Mouse (Mus musculus): ENCODE measurements at regions not wholly inside any gene's neighbourhood (a gene's known extent, or its start where the extent isn't known, plus 50 kb on each side); places are given as distances from the start of the nearest gene placed in this dataset.
"Not testable (repeated sequence)": the region's sequence is repeated elsewhere in the genome, so short reads cannot be mapped to it uniquely, and the experiment has no call there.

GRCm38 (mm10) chr17:4867754-4868445 is 126.2 kb upstream of the Arid1b start:
- no peak for DNase-seq (ENCODE audit: extremely low read depth, low read depth)

GRCm38 (mm10) chr17:4868446-4868825 is 125.7 kb upstream of the Arid1b start:
- no peak for DNase-seq (ENCODE audit: extremely low read depth, low read depth)

- no peak for DNase-seq (ENCODE audit: extremely low read depth, low read depth)
These were observed 125.3 kb upstream of the Arid1b start for GRCm38 (mm10) chr17:4868861-4869260.

- DNase-seq (ENCODE audit: extremely low read depth, low read depth) = no peak
These were observed 122.9 kb upstream of the Arid1b start for GRCm38 (mm10) chr17:4871267-4871666.

GRCm38 (mm10) chr17:4874459-4874858 is 119.7 kb upstream of the Arid1b start:
- DNase-seq (ENCODE audit: extremely low read depth, low read depth) = no peak

- no peak for DNase-seq (ENCODE audit: extremely low read depth, low read depth)
These were observed 118.8 kb upstream of the Arid1b start for GRCm38 (mm10) chr17:4875086-4876046.

- no peak for DNase-seq (ENCODE audit: extremely low read depth, low read depth)
These were observed 117.7 kb upstream of the Arid1b start for GRCm38 (mm10) chr17:4876431-4876830.

- DNase-seq (ENCODE audit: extremely low read depth, low read depth) = no peak
These were observed 112.7 kb upstream of the Arid1b start for GRCm38 (mm10) chr17:4881473-4881872.

GRCm38 (mm10) chr17:4884083-4884482 is 110.0 kb upstream of the Arid1b start:
- no peak for DNase-seq (ENCODE audit: extremely low read depth, low read depth)

- DNase-seq (ENCODE audit: extremely low read depth, low read depth) = no peak
These were observed 109.4 kb upstream of the Arid1b start for GRCm38 (mm10) chr17:4884761-4885160.

GRCm38 (mm10) chr17:4887331-4887730 is 106.8 kb upstream of the Arid1b start:
- not testable (repeated sequence) for DNase-seq (ENCODE audit: extremely low read depth, low read depth)

GRCm38 (mm10) chr17:4889577-4889976 is 104.6 kb upstream of the Arid1b start:
- DNase-seq (ENCODE audit: extremely low read depth, low read depth) = no peak

- no peak for DNase-seq (ENCODE audit: extremely low read depth, low read depth)
These were observed 104.0 kb upstream of the Arid1b start for GRCm38 (mm10) chr17:4890131-4890530.

- DNase-seq (ENCODE audit: extremely low read depth, low read depth) = no peak
These were observed 102.6 kb upstream of the Arid1b start for GRCm38 (mm10) chr17:4891576-4891975.

- not testable (repeated sequence) for DNase-seq (ENCODE audit: extremely low read depth, low read depth)
These were observed 99.3 kb upstream of the Arid1b start for GRCm38 (mm10) chr17:4894756-4895330.

- no peak for DNase-seq (ENCODE audit: extremely low read depth, low read depth)
These were observed 91.0 kb upstream of the Arid1b start for GRCm38 (mm10) chr17:4903129-4903528.

- DNase-seq (ENCODE audit: extremely low read depth, low read depth) = peak; percentile 3
These were observed 87.6 kb upstream of the Arid1b start for GRCm38 (mm10) chr17:4906504-4906903.

GRCm38 (mm10) chr17:4907181-4907752 is 86.9 kb upstream of the Arid1b start:
- DNase-seq (ENCODE audit: extremely low read depth, low read depth) = peak; percentile 22

- peak; percentile 57 for DNase-seq (ENCODE audit: extremely low read depth, low read depth)
These were observed 86.1 kb upstream of the Arid1b start for GRCm38 (mm10) chr17:4907841-4908571.

- DNase-seq (ENCODE audit: extremely low read depth, low read depth) = no peak
These were observed 85.6 kb upstream of the Arid1b start for GRCm38 (mm10) chr17:4908572-4908965.

GRCm38 (mm10) chr17:4910182-4910581 is 84.0 kb upstream of the Arid1b start:
- DNase-seq (ENCODE audit: extremely low read depth, low read depth) = no peak
